Comparison of ENCODE assay signal across 20 mouse cellular contexts in genomic region chr16:17491896-17492561, GRCm38 (mm10). TPM values are rescaled to one million over a fixed set of nuclear protein-coding genes. Genes with fewer than 3 reads are reported as not detected.
DNase-seq lines count a peak whose midpoint lies in the region; ATAC-seq lines count a peak whose summit lies in the region.
"Had no signal": no experiment of that assay in that cellular context is flagged by ENCODE, and none has a peak within 500 bp of the region (broad histone marks: within the 10 kb centered on the region; RNA-seq: fewer than 3 reads in every experiment).

No protein-coding gene starts in this region.

- WGBS in neural tube, embryonic 15.5 days: 62% methylated on average over 5 of the region's 5 CpGs

- peak; percentile 78 for ATAC-seq in cerebellum, adult (ENCODE audit: insufficient number of reproducible peaks, low FRiP score, low TSS enrichment)
- ATAC-seq in granulocyte monocyte progenitor cell, adult 5-6 weeks (replicated peaks; ENCODE audit: poor library complexity, severe bottlenecking): peak; percentile 74
- no peak for ATAC-seq in neural tube, embryonic 15.5 days (ENCODE audit: low FRiP score)
- ATAC-seq: Patski had no signal

- no peak overlapping the region for H3K27ac ChIP-seq in neural tube, embryonic 15.5 days (replicated peaks)
- H3K27ac ChIP-seq: forebrain, embryonic 10.5 days; heart, adult 2 months; stomach, embryonic 15.5 days had no signal

- peaks cover 19% of the 10 kb centered on the region for H3K4me1 ChIP-seq in neural tube, embryonic 15.5 days

- DNase-seq in cerebellum, postnatal 4 days (ENCODE audit: low spot score in 2 of 2): no peak
- peak; percentile 52 to 58 for DNase-seq in right cerebral cortex, postnatal 10 days (ENCODE audit: low spot score in 2 of 2)
- no peak for DNase-seq in right cerebral cortex, postnatal 14 days
- DNase-seq in yolk sac, embryonic 10.5 days (ENCODE audit: low spot score): no peak
- DNase-seq in neural tube, embryonic 10.5 days (ENCODE audit: extremely low spot score, low spot score): no peak
- DNase-seq: adrenal gland, postnatal 36 days; heart, adult 2 months; kidney, adult 8-10 months; kidney, postnatal 4 days; liver; lung, adult 18-20 months; lung, postnatal 36 days; midbrain, embryonic 14.5 days; thymus, postnatal 14 days had no signal

- H3K36me3 ChIP-seq in neural tube, embryonic 15.5 days: peaks cover 7% of the 10 kb centered on the region
- H3K36me3 ChIP-seq: stomach, embryonic 15.5 days had no signal

- H3K4me2 ChIP-seq in neural tube, embryonic 15.5 days: no peak overlapping the region
- H3K4me2 ChIP-seq: stomach, embryonic 15.5 days had no signal

- no peak overlapping the region for H3K4me3 ChIP-seq in neural tube, embryonic 15.5 days (replicated peaks)
- H3K4me3 ChIP-seq: forebrain, embryonic 10.5 days; heart, adult 2 months; stomach, embryonic 15.5 days had no signal

- H3K9ac ChIP-seq in neural tube, embryonic 15.5 days (replicated peaks): no peak overlapping the region
- H3K9ac ChIP-seq: stomach, embryonic 15.5 days had no signal

- no peaks in the 10 kb centered on the region for H3K9me3 ChIP-seq in neural tube, embryonic 15.5 days (replicated peaks)
- H3K9me3 ChIP-seq: forebrain, embryonic 10.5 days; stomach, embryonic 15.5 days had no signal

- peaks cover 16% of the 10 kb centered on the region; the same call in 1 of the 2 replicates for H3K27me3 ChIP-seq in neural tube, embryonic 15.5 days (replicated peaks)
- H3K27me3 ChIP-seq: Patski had no signal

RNA-seq across cellular contexts. Expression of gene Aifm3, which starts 2.6 kb away (rescaled TPM):
- not detected in 2 replicates for total RNA-seq in granulocyte monocyte progenitor cell, adult 5-6 weeks (2014; fragmentation: Nextera tagmentation)
- total RNA-seq in granulocyte monocyte progenitor cell, adult 5-6 weeks (2017): not detected in 2 replicates
- 3.4 and 4.8 TPM in 2 replicates for polyA plus RNA-seq in neural tube, embryonic 15.5 days (2015; fragmentation: Nextera tagmentation; extraction: Ambion mirVana)

RNA-seq across cellular contexts. Expression of gene Lztr1, which starts 16.5 kb away (rescaled TPM):
- total RNA-seq in granulocyte monocyte progenitor cell, adult 5-6 weeks (2014; fragmentation: Nextera tagmentation): 35.0 and 51.1 TPM in 2 replicates
- total RNA-seq in granulocyte monocyte progenitor cell, adult 5-6 weeks (2017): 47.1 and 73.7 TPM in 2 replicates
- 118 and 129 TPM in 2 replicates for polyA plus RNA-seq in neural tube, embryonic 15.5 days (2015; fragmentation: Nextera tagmentation; extraction: Ambion mirVana)

RNA-seq across cellular contexts. Expression of gene Thap7, which starts 38.9 kb away (rescaled TPM):
- total RNA-seq in granulocyte monocyte progenitor cell, adult 5-6 weeks (2014; fragmentation: Nextera tagmentation): 18.4 and 24.8 TPM in 2 replicates
- 32.1 and 43.8 TPM in 2 replicates for total RNA-seq in granulocyte monocyte progenitor cell, adult 5-6 weeks (2017)
- 58.1 and 60.8 TPM in 2 replicates for polyA plus RNA-seq in neural tube, embryonic 15.5 days (2015; fragmentation: Nextera tagmentation; extraction: Ambion mirVana)

RNA-seq across cellular contexts. Expression of gene Crkl, which starts 40.2 kb away (rescaled TPM):
- 26.0 and 30.1 TPM in 2 replicates for total RNA-seq in granulocyte monocyte progenitor cell, adult 5-6 weeks (2014; fragmentation: Nextera tagmentation)
- total RNA-seq in granulocyte monocyte progenitor cell, adult 5-6 weeks (2017): 19.4 and 20.9 TPM in 2 replicates
- 76.3 and 77.4 TPM in 2 replicates for polyA plus RNA-seq in neural tube, embryonic 15.5 days (2015; fragmentation: Nextera tagmentation; extraction: Ambion mirVana)

Comparison
In these comparisons a context has a peak if more than half of its experiments do, and no peak if none do; other contexts are left out.
1. DNase-seq: peak in right cerebral cortex, postnatal 10 days (2 of 2); none in cerebellum, postnatal 4 days (0 of 2), right cerebral cortex, postnatal 14 days (single experiment), yolk sac, embryonic 10.5 days (single experiment) and neural tube, embryonic 10.5 days (single experiment).